Mouse (Mus musculus) heart, postnatal 14 days (tissue): Measurements from ENCODE around the gene Ptgdr2. TPM values are rescaled to one million over a fixed set of nuclear protein-coding genes. Genes with fewer than 3 reads are reported as not detected.

Experiments used
- DNase-seq, 2 experiments: peaks; one replicate each; pipeline ENCODE4 v3.0.0; 2021 to 2022
- intact Hi-C: fragments of 180-260 bp; cut with DNase I; formaldehyde crosslinking; loops from one replicate; pipeline ENCODE4 v1.15.1; 2025
- long read RNA-seq, 2 experiments: library from polyadenylated mRNA; stranded (forward); transcript quantifications; one replicate each; pipeline ENCODE4 v2.0.0; 2021
- total RNA-seq, 2 experiments: library from RNA; stranded (reverse); gene quantifications; 2 replicates each; pipeline ENCODE4 v1.2.3; 2021

Gene Ptgdr2
- total RNA-seq, result under 1 TPM in 1 of 2 experiments, not detected in 1; 0.14 TPM
- long read RNA-seq, experiment 1, result 0 reads
- long read RNA-seq, experiment 2, result 0 reads

GRCm38 (mm10) chr19:10937110-10937563 lies at the start of gene Ptgdr2:
TSS of gene Ptgdr2 (plus strand) at chr19:10937160.
- intact Hi-C loops, result no loop called here
- DNase-seq, result no peak

GRCm38 (mm10) chr19:10892201-10892600 lies 44.8 kb upstream of the Ptgdr2 start:
- intact Hi-C loops, result no loop called here
- no peak for DNase-seq

- intact Hi-C loops, result loop anchor here (5.0 kb wide), 1 partner anchor 52 kb away; the partner anchor contains the start of gene Ccdc86
- DNase-seq, result peak; percentile 97 to 99
These were observed 41.9 kb upstream of the Ptgdr2 start, which contains the start of gene Prpf19 for GRCm38 (mm10) chr19:10895016-10895528. TSS of gene Prpf19 (plus strand) at chr19:10895231.

- DNase-seq, result peak in 1 of 2 experiments; percentile 10
- intact Hi-C loops, result loop anchor here (5.0 kb wide), 1 partner anchor 52 kb away; the partner anchor contains the start of gene Ccdc86
These were observed 41.3 kb upstream of the Ptgdr2 start for GRCm38 (mm10) chr19:10895708-10896107.

GRCm38 (mm10) chr19:10896849-10897248 lies 40.1 kb upstream of the Ptgdr2 start:
- DNase-seq, result no peak
- intact Hi-C loops, result loop anchor here (5.0 kb wide), 1 partner anchor 50 kb away; the partner anchor contains the start of gene Ccdc86

GRCm38 (mm10) chr19:10897491-10897890 lies 39.5 kb upstream of the Ptgdr2 start:
- intact Hi-C loops, result loop anchor here (5.0 kb wide), 1 partner anchor 50 kb away; the partner anchor contains the start of gene Ccdc86
- no peak for DNase-seq

- intact Hi-C loops, result no loop called here
- peak; percentile 66 to 78 for DNase-seq
These were observed 36.6 kb upstream of the Ptgdr2 start for GRCm38 (mm10) chr19:10900315-10900714.

- intact Hi-C loops, result no loop called here
- DNase-seq, result no peak
These were observed 35.9 kb upstream of the Ptgdr2 start for GRCm38 (mm10) chr19:10901046-10901445.

GRCm38 (mm10) chr19:10904512-10904911 lies 32.4 kb upstream of the Ptgdr2 start:
- intact Hi-C loops, result no loop called here
- no peak for DNase-seq

GRCm38 (mm10) chr19:10904927-10905727 lies 31.8 kb upstream of the Ptgdr2 start:
- DNase-seq, result peak; percentile 68 to 75
- intact Hi-C loops, result no loop called here

GRCm38 (mm10) chr19:10905728-10906000 lies 31.3 kb upstream of the Ptgdr2 start:
- intact Hi-C loops, result no loop called here
- no peak for DNase-seq

- DNase-seq, result peak; percentile 51 to 75
- intact Hi-C loops, result loop anchor here (2.0 kb wide), 1 partner anchor 51 kb away; no protein-coding TSS in a partner anchor
These were observed 29.1 kb upstream of the Ptgdr2 start for GRCm38 (mm10) chr19:10907891-10908290.

- peak in 1 of 2 experiments; percentile 32 for DNase-seq
- intact Hi-C loops, result loop anchor here (2.0 kb wide), 1 partner anchor 50 kb away; no protein-coding TSS in a partner anchor
These were observed 27.8 kb upstream of the Ptgdr2 start for GRCm38 (mm10) chr19:10909087-10909721.

- intact Hi-C loops, result no loop called here
These were observed 22.7 kb upstream of the Ptgdr2 start for GRCm38 (mm10) chr19:10914291-10914690.

GRCm38 (mm10) chr19:10914870-10915269 lies 22.1 kb upstream of the Ptgdr2 start:
- no peak for DNase-seq
- intact Hi-C loops, result no loop called here

More at GRCm38 (mm10) chr19:10914291-10914690, 22.7 kb upstream of the Ptgdr2 start:
- DNase-seq, result peak in 1 of 2 experiments; percentile 29

- DNase-seq, result no peak
- intact Hi-C loops, result no loop called here
These were observed 20.5 kb upstream of the Ptgdr2 start for GRCm38 (mm10) chr19:10916506-10916905.

- no peak for DNase-seq
- intact Hi-C loops, result no loop called here
These were observed 18.5 kb upstream of the Ptgdr2 start for GRCm38 (mm10) chr19:10918321-10918991.

GRCm38 (mm10) chr19:10920532-10920931 lies 16.4 kb upstream of the Ptgdr2 start, which contains the start of gene Zp1:
TSS of gene Zp1 (minus strand) at chr19:10920632.
- intact Hi-C loops, result no loop called here
- no peak for DNase-seq

- intact Hi-C loops, result no loop called here
- no peak for DNase-seq
These were observed 15.9 kb upstream of the Ptgdr2 start for GRCm38 (mm10) chr19:10921058-10921457.

GRCm38 (mm10) chr19:10924220-10924619 lies 12.7 kb upstream of the Ptgdr2 start:
- no peak for DNase-seq
- intact Hi-C loops, result no loop called here
